Mouse (Mus musculus): Measurements from ENCODE around the gene Ppp1r2. TPM values are rescaled to one million over a fixed set of nuclear protein-coding genes. Genes with fewer than 3 reads are reported as not detected.

The Ppp1r2 gene
- polyA plus RNA-seq, 1 experiment from 2014 or later: 112 TPM

DNA sequence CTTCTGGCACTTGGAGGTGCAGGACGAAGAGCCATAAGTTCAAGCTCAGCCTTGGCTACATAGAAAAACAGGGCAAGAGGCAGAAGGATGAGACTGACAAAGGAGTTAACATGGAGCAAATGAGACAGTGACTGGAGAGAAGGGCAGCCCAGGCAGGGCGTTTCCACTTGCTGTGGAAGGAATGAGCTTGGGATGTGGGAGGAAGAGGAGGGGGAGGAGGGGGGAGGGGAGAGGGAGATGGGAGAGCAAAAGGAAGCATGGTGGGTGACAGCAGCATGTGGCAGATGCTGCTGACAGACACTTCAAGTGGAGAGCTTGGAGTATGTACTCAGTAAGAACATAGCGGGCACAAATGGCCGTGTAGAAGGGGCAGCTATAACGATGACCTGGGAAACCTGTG, 36.8 kb downstream of the Ppp1r2 start:
- Histone ChIP-seq H3K27me3 (ENCODE audit: insufficient read depth, low read length) (no peaks in the 10 kb centered on the region), H3K4me1 (replicated peaks; ENCODE audit: insufficient read depth, low read length) (peaks cover 9% of the 10 kb centered on the region), H3K9ac (ENCODE audit: low read depth, low read length) (no peak overlapping the region), H3K4me2 (ENCODE audit: low read length) (no peak overlapping the region), H3K36me3 (ENCODE audit: insufficient read depth, low read length) (no peaks in the 10 kb centered on the region), H3K27ac (no peak overlapping the region), H3K4me3 (replicated peaks; ENCODE audit: low read depth, low read length) (no peak overlapping the region), H3K9me3 (replicated peaks; ENCODE audit: low read length) (no peaks in the 10 kb centered on the region)
- no peak for TF ChIP-seq CTCF (IDR thresholded peaks at IDR 0.05; ENCODE audit: low read depth)
- WGBS: 83% methylated on average over 5 of the region's 5 CpGs
- DNase-seq (ENCODE audit: low spot score): no peak
- no peak for ATAC-seq (replicated peaks; ENCODE audit: low FRiP score, low read depth)

DNA sequence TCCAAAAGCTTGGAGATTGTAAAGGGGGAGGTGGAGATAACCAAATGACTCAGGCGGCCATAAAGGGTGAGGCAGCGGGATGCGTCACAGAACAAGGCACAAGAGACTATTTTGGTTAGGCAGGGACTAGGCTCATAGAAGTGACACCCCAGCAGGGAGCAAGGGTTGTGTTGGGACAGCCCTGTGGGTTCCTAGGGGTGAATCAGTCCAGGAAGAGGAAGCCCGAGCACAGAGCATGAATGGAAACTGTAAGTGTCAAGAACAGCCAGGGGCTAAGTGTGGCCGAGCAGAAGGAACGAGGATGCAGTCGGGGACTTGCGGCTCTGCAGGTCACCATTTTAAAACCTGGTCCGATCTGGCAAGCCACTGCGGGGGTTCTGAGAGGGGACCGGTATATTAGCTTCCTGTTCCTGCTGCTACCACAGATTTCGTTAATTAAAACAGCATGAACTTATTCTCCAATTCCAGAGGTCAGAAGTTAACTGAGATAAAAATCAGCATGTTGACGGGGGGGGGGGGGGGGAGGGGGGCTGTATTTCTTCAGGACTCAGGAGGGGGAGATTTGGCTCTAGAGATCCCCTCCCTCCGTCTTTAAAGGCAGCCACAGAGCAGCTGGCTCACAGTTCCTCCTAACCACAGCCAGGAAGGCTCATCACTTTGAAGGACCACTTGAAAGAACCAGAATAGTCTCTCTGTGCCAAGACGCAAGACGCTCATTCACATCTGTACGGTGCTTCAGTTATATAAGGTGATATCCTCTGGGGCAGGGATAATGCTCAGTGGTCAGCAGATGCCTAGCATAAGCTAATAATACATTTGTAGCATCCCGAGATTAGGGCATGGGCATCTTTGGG, 39.4 kb downstream of the Ppp1r2 start:
- Histone ChIP-seq H3K4me1 (replicated peaks; ENCODE audit: insufficient read depth, low read length) (peaks cover 11% of the 10 kb centered on the region), H3K4me3 (replicated peaks; ENCODE audit: low read depth, low read length) (no peak overlapping the region), H3K27ac (no peak overlapping the region), H3K4me2 (ENCODE audit: low read length) (peak overlapping the region; percentile 21; the same call in 1 of the 2 replicates), H3K27me3 (ENCODE audit: insufficient read depth, low read length) (no peaks in the 10 kb centered on the region), H3K36me3 (ENCODE audit: insufficient read depth, low read length) (no peaks in the 10 kb centered on the region), H3K9me3 (replicated peaks; ENCODE audit: low read length) (no peaks in the 10 kb centered on the region), H3K9ac (ENCODE audit: low read depth, low read length) (no peak overlapping the region)
- peak; percentile 30 for DNase-seq (ENCODE audit: low spot score)
- 24% methylated on average over 18 of the region's 18 CpGs for WGBS
- no peak for TF ChIP-seq CTCF (IDR thresholded peaks at IDR 0.05; ENCODE audit: low read depth)
- ATAC-seq (replicated peaks; ENCODE audit: low FRiP score, low read depth): no peak

DNA sequence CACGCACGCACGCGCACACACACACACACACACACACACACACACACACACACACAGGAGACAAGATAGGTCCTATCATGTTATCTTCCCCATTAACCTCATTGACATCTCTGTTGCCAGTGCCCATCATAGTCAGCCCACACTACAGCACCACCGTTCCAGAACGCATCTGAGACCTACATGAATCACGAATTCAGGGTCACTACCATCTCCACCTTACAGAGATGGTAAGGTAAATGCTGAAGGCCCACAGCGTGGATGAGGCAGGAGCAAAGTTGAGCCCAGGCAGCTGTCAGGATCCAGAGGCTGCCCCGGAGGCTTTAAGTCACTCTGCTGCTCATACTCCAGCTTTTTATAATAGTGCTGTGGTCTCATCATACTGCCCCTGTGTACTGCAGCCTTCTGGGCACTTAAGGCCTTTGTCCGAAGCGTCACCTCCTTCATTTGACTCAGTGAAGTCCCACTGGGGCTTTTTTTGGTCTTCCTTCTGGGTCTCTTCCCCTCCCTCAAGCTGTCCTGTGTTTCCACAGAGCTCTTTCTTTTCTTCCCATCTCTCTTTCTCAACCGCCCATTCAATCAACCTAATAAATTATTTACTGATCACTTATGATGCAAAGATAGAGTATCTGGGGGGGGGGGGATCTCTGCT, 40.1 kb downstream of the Ppp1r2 start:
- no peaks in the 10 kb centered on the region for H3K27me3 ChIP-seq (ENCODE audit: insufficient read depth, low read length)
- ATAC-seq (replicated peaks; ENCODE audit: low FRiP score, low read depth) (no peak), DNase-seq (ENCODE audit: low spot score) (no peak)
- H3K4me1 ChIP-seq (replicated peaks; ENCODE audit: insufficient read depth, low read length): peaks cover 11% of the 10 kb centered on the region
- H3K9ac ChIP-seq (ENCODE audit: low read depth, low read length): no peak overlapping the region
- no peaks in the 10 kb centered on the region for H3K36me3 ChIP-seq (ENCODE audit: insufficient read depth, low read length)
- no peak overlapping the region for H3K4me3 ChIP-seq (replicated peaks; ENCODE audit: low read depth, low read length)
- H3K4me2 ChIP-seq (ENCODE audit: low read length): no peak overlapping the region
- 78% methylated on average over 12 of the region's 12 CpGs for WGBS
- H3K27ac ChIP-seq: no peak overlapping the region
- no peaks in the 10 kb centered on the region for H3K9me3 ChIP-seq (replicated peaks; ENCODE audit: low read length)
- no peak for TF ChIP-seq CTCF (IDR thresholded peaks at IDR 0.05; ENCODE audit: low read depth)

DNA sequence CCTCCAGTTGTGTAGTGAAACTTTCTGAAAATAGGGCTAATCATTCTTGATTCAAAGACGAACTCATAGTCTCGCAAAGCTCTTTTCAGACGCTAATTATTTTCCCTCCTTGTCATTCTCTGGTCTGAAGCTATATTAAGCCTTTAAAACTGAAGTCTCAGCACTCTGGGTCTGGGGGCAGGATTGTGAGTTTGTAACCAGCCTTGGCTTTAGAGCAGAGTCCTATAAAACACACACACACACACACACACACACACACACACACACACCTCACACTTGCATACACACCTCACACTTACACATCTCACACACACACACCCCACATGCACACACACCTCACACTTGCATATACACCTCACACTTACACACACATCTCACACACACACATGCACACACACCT, 40.7 kb downstream of the Ppp1r2 start:
- no peaks in the 10 kb centered on the region for H3K27me3 ChIP-seq (ENCODE audit: insufficient read depth, low read length)
- ATAC-seq (replicated peaks; ENCODE audit: low FRiP score, low read depth) (peak; percentile 9; the same call in 1 of the 2 replicates), DNase-seq (ENCODE audit: low spot score) (no peak)
- WGBS: 33% methylated on average over 3 of the region's 3 CpGs
- H3K4me3 ChIP-seq (replicated peaks; ENCODE audit: low read depth, low read length): no peak overlapping the region
- no peak overlapping the region for H3K9ac ChIP-seq (ENCODE audit: low read depth, low read length)
- H3K9me3 ChIP-seq (replicated peaks; ENCODE audit: low read length): no peaks in the 10 kb centered on the region
- no peaks in the 10 kb centered on the region for H3K36me3 ChIP-seq (ENCODE audit: insufficient read depth, low read length)
- 0 out of 2 replicates have a peak overlapping the region, but pooled peaks have one; percentile 51 for H3K4me2 ChIP-seq (ENCODE audit: low read length)
- no peak for TF ChIP-seq CTCF (IDR thresholded peaks at IDR 0.05; ENCODE audit: low read depth)
- no peak overlapping the region for H3K27ac ChIP-seq
- peaks cover 11% of the 10 kb centered on the region for H3K4me1 ChIP-seq (replicated peaks; ENCODE audit: insufficient read depth, low read length)

DNA sequence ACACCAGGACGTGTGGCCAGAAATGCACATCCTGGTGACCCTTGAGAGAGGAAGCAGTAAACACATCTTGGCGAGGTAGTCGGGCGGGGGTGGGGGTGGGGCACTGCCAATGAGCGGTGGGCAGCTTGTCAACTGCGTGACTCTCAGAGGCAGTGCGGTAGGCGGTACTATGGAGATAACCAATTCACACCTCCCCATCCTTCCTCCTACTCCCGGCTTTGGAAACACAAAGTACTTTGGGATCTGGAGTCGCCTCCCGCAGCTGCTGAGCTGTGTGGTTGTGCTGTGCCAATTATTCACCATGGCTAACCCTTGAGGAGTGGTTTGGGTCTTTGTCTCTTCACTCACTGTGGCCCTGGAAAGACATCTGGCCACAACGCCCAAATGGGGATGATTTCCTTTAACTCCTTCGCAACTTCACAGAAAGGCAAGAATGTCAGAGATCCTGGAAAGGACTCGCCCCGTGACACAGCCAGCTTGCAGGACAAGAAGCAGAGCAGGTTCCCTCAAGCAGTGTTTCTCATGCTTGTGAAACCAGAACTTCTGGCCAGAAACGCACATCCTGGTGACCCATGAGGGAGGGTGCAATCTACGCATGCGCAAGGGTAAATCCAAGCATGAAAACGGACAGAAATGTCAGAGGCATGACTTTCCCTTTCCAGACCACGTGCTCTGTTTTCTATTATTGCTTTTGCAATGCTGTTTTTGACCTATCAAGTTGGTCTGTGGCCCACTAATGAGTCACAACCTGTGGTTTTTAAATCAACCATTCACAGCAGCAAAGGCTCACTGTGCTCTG, 41.3 kb downstream of the Ppp1r2 start:
- DNase-seq (ENCODE audit: low spot score) (peak; percentile 75), ATAC-seq (replicated peaks; ENCODE audit: low FRiP score, low read depth) (peak; percentile 81)
- Histone ChIP-seq H3K4me3 (replicated peaks; ENCODE audit: low read depth, low read length) (peak overlapping the region; percentile 9; the same call in 1 of the 2 replicates), H3K4me2 (ENCODE audit: low read length) (peak overlapping the region; percentile 51), H3K4me1 (replicated peaks; ENCODE audit: insufficient read depth, low read length) (peaks cover 11% of the 10 kb centered on the region), H3K36me3 (ENCODE audit: insufficient read depth, low read length) (no peaks in the 10 kb centered on the region), H3K9me3 (replicated peaks; ENCODE audit: low read length) (no peaks in the 10 kb centered on the region), H3K27ac (peak overlapping the region; percentile 62; the same call in 1 of the 2 replicates), H3K9ac (ENCODE audit: low read depth, low read length) (no peak overlapping the region), H3K27me3 (ENCODE audit: insufficient read depth, low read length) (no peaks in the 10 kb centered on the region)
- TF ChIP-seq CTCF (IDR thresholded peaks at IDR 0.05; ENCODE audit: low read depth): no peak
- 10% methylated on average over 20 of the region's 20 CpGs for WGBS

DNA sequence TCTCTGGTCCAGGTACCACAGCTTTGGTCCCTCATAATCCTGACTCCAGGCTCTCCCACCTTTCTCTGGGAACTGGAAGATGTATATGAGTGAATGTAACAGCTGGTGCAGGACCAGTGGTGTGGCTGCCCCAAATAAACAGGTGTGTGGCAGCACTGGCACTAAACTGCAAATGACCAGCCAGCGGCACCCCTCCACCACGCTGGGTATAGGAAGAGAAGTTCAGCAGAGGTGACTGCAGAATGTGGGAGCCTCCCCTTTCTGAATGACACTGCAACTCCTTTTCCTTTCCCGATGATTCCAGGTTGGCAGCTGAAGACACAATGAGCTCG, 41.9 kb downstream of the Ppp1r2 start:
- peaks cover 11% of the 10 kb centered on the region for H3K4me1 ChIP-seq (replicated peaks; ENCODE audit: insufficient read depth, low read length)
- no peak overlapping the region for H3K27ac ChIP-seq
- peak overlapping the region; percentile 51 for H3K4me2 ChIP-seq (ENCODE audit: low read length)
- no peaks in the 10 kb centered on the region for H3K27me3 ChIP-seq (ENCODE audit: insufficient read depth, low read length)
- H3K36me3 ChIP-seq (ENCODE audit: insufficient read depth, low read length): no peaks in the 10 kb centered on the region
- no peaks in the 10 kb centered on the region for H3K9me3 ChIP-seq (replicated peaks; ENCODE audit: low read length)
- no peak overlapping the region for H3K9ac ChIP-seq (ENCODE audit: low read depth, low read length)
- ATAC-seq (replicated peaks; ENCODE audit: low FRiP score, low read depth): no peak
- no peak for TF ChIP-seq CTCF (IDR thresholded peaks at IDR 0.05; ENCODE audit: low read depth)
- H3K4me3 ChIP-seq (replicated peaks; ENCODE audit: low read depth, low read length): 0 out of 2 replicates have a peak overlapping the region, but pooled peaks have one; percentile 9
- WGBS: 13% methylated on average over 4 of the region's 4 CpGs
- no peak for DNase-seq (ENCODE audit: low spot score)

Measured in kidney, postnatal 0 days (tissue).